Comparison of ENCODE assay signal across 27 mouse cellular contexts in the genomic region with DNA sequence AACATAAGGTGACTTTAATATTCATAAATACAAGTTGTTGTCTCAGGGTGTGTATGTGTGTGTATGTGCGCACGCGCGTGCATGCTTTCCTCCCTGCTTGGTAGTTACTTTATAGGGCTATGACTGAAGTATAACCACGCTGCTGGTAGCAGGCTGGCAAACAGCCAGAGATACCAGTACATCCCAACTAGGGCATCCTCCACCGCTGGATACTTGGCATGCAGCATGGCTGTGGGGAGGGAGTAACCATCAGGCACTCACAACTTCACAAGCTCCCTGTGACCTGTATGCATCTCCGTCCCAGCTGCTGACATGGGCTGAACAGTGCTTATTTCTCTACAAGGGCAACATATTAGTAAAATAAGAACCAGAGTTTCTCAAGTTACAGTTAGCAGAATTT.
A peak's percentile ranks its signal among the peaks of the same experiment; 100 is the strongest.
DNase-seq lines count a peak whose midpoint lies in the region; ATAC-seq and TF ChIP-seq lines count a peak whose summit lies in the region.
"Had no signal": no experiment of that assay in that cellular context is flagged by ENCODE, and none has a peak within 500 bp of the region (broad histone marks: within the 10 kb centered on the region; RNA-seq: fewer than 3 reads in every experiment).

No protein-coding gene starts in this region.

- H3K4me2 ChIP-seq in heart, postnatal 0 days (ENCODE audit: low read depth, low read length): no peak overlapping the region
- H3K4me2 ChIP-seq: hindbrain, embryonic 13.5 days; limb, embryonic 12.5 days; liver, embryonic 11.5 days; midbrain, embryonic 12.5 days; neural tube, embryonic 12.5 days had no signal

- H3K27ac ChIP-seq in heart, postnatal 0 days (ENCODE audit: low read depth): no peak overlapping the region
- H3K27ac ChIP-seq in limb, embryonic 10.5 days: no peak overlapping the region
- H3K27ac ChIP-seq: hindbrain, embryonic 13.5 days; kidney, postnatal 0 days; limb, embryonic 12.5 days; midbrain, embryonic 12.5 days; neural tube, embryonic 12.5 days had no signal

- peaks cover 7% of the 10 kb centered on the region for H3K4me1 ChIP-seq in heart, postnatal 0 days (ENCODE audit: control insufficient read depth, insufficient read depth)
- H3K4me1 ChIP-seq in limb, embryonic 10.5 days: peaks cover 8% of the 10 kb centered on the region; the same call in 1 of the 2 replicates
- H3K4me1 ChIP-seq: hindbrain, embryonic 13.5 days; midbrain, embryonic 12.5 days; neural tube, embryonic 12.5 days had no signal

- TF ChIP-seq CTCF in heart, postnatal 0 days (IDR thresholded peaks at IDR 0.05; ENCODE audit: low read depth): no peak

- H3K4me3 ChIP-seq in heart, postnatal 0 days (ENCODE audit: low read depth, low read length): no peak overlapping the region
- no peak overlapping the region for H3K4me3 ChIP-seq in limb, embryonic 10.5 days
- H3K4me3 ChIP-seq: erythroblast, embryonic 14.5 days; hindbrain, embryonic 13.5 days; limb, embryonic 12.5 days; megakaryocyte, embryonic 14.5 days; midbrain, embryonic 12.5 days; myocyte; neural tube, embryonic 12.5 days had no signal

- TF ChIP-seq EP300 in heart, postnatal 0 days (IDR thresholded peaks at IDR 0.05; ENCODE audit: low read depth): no peak

- WGBS in heart, postnatal 0 days: 56% methylated on average over 7 of the region's 7 CpGs
- 92% methylated on average over 7 of the region's 7 CpGs for WGBS in limb, embryonic 10.5 days

- ATAC-seq in cerebellum, adult (ENCODE audit: insufficient number of reproducible peaks, low FRiP score, low TSS enrichment): no peak
- peak; percentile 71 for ATAC-seq in heart, postnatal 0 days (ENCODE audit: insufficient read depth, low read depth)
- ATAC-seq: forebrain, embryonic 16.5 days; intestine, embryonic 16.5 days had no signal

- no peak overlapping the region for H3K9ac ChIP-seq in heart, postnatal 0 days (replicated peaks; ENCODE audit: low read depth, low read length)
- H3K9ac ChIP-seq: hindbrain, embryonic 13.5 days; limb, embryonic 12.5 days; midbrain, embryonic 12.5 days; neural tube, embryonic 12.5 days had no signal

- peak; percentile 37 for DNase-seq in cerebellum, adult 11 months
- DNase-seq in heart, postnatal 0 days (ENCODE audit: low spot score): no peak
- DNase-seq in heart, adult 9 months (ENCODE audit: low spot score in 2 of 2): no peak
- DNase-seq in NIH3T3 (ENCODE audit: low read depth): peak; percentile 43
- DNase-seq in cerebellum, postnatal 14 days: peak; percentile 59 to 60
- DNase-seq in limb, embryonic 10.5 days (ENCODE audit: low spot score): no peak
- DNase-seq in ovary, postnatal 36 days (ENCODE audit: low spot score): no peak
- DNase-seq: adrenal gland, postnatal 14 days; kidney, adult 8-10 months; kidney, postnatal 4 days; layer of hippocampus, postnatal 36 days; right cerebral cortex, postnatal 4 days; thymus, adult 2 months; thymus, postnatal 36 days had no signal

- H3K36me3 ChIP-seq in heart, postnatal 0 days (replicated peaks; ENCODE audit: control insufficient read depth, insufficient read depth, low read length): 0 out of 2 replicates have a peak, but pooled peaks cover 5% of the 10 kb centered on the region
- 0 out of 2 replicates have a peak, but pooled peaks cover 2% of the 10 kb centered on the region for H3K36me3 ChIP-seq in limb, embryonic 10.5 days
- H3K36me3 ChIP-seq: limb, embryonic 12.5 days; midbrain, embryonic 12.5 days; neural tube, embryonic 12.5 days had no signal

- H3K27me3 ChIP-seq in heart, postnatal 0 days (ENCODE audit: control insufficient read depth, insufficient read depth, low read length): no peaks in the 10 kb centered on the region
- no peaks in the 10 kb centered on the region for H3K27me3 ChIP-seq in limb, embryonic 10.5 days (ENCODE audit: low read depth, poor library complexity, severe bottlenecking)
- H3K27me3 ChIP-seq: CH12.LX; hindbrain, embryonic 13.5 days; midbrain, embryonic 12.5 days; neural tube, embryonic 12.5 days had no signal

- H3K9me3 ChIP-seq in heart, postnatal 0 days (replicated peaks; ENCODE audit: control insufficient read depth, low read length): no peaks in the 10 kb centered on the region
- no peaks in the 10 kb centered on the region for H3K9me3 ChIP-seq in limb, embryonic 10.5 days (replicated peaks)
- H3K9me3 ChIP-seq: hindbrain, embryonic 13.5 days; limb, embryonic 12.5 days; megakaryocyte, embryonic 14.5 days; midbrain, embryonic 12.5 days; neural tube, embryonic 12.5 days had no signal

Comparison
In these comparisons a context has a peak if more than half of its experiments do, and no peak if none do; other contexts are left out.
1. DNase-seq: peak in cerebellum, adult 11 months (single experiment), NIH3T3 (single experiment) and cerebellum, postnatal 14 days (2 of 2); none in heart, postnatal 0 days (single experiment), heart, adult 9 months (0 of 2), limb, embryonic 10.5 days (single experiment) and ovary, postnatal 36 days (single experiment).